Mouse (Mus musculus) embryonic facial prominence, embryonic 14.5 days (tissue): ENCODE data around the gene Ms4a4d. TPM values are rescaled to one million over a fixed set of nuclear protein-coding genes. Genes with fewer than 3 reads are reported as not detected.
"Not testable (repeated sequence)": the region's sequence is repeated elsewhere in the genome, so short reads cannot be mapped to it uniquely, and the experiment has no call there.

Source experiments
- ATAC-seq: fragments of 200-750 bp; cut with Nextera tagmentation; 2 replicates; pipeline ENCODE4 v1.8.0; 2017; ENCODE audit warnings: low read depth, moderate number of reproducible peaks, moderate TSS enrichment
- DNase-seq: peaks from one replicate; pipeline ENCODE4 v3.0.0-alpha.2; 2015; ENCODE audit warnings: low spot score
- H3K27ac ChIP-seq: fragments of 300-500 bp; sonication (generic); replicated peaks from 2 replicates; pipeline ENCODE4 v1.5.1; 2014; ENCODE audit warnings: low read depth, mild to moderate bottlenecking, low read length, moderate library complexity
- H3K27me3 ChIP-seq: fragments of 300-500 bp; sonication (generic); replicated peaks from 2 replicates; pipeline ENCODE4 v1.6.1; 2014; ENCODE audit warnings: low read length; ENCODE audit not compliant: control insufficient read depth, insufficient read depth
- H3K36me3 ChIP-seq: fragments of 300-500 bp; sonication (generic); 2 replicates; pipeline ENCODE4 v1.6.1; 2014; ENCODE audit warnings: low read length, mixed read lengths; ENCODE audit not compliant: control insufficient read depth, insufficient read depth
- H3K4me1 ChIP-seq: fragments of 300-500 bp; sonication (generic); 2 replicates; pipeline ENCODE4 v1.6.1; 2014; ENCODE audit warnings: antibody characterized with exemption, low read length; ENCODE audit not compliant: control insufficient read depth, insufficient read depth
- H3K4me2 ChIP-seq: fragments of 300-500 bp; sonication (generic); 2 replicates; pipeline ENCODE4 v1.6.1; 2014; ENCODE audit warnings: low read depth, mild to moderate bottlenecking, low read length, moderate library complexity, mixed read lengths
- H3K4me3 ChIP-seq: fragments of 300-500 bp; sonication (generic); 2 replicates; pipeline ENCODE4 v1.5.1; 2014; ENCODE audit warnings: low read depth, mild to moderate bottlenecking, low read length
- H3K9ac ChIP-seq: fragments of 300-500 bp; sonication (generic); 2 replicates; pipeline ENCODE4 v1.6.1; 2014; ENCODE audit warnings: low read depth, mild to moderate bottlenecking, low read length, moderate library complexity, mixed read lengths
- H3K9me3 ChIP-seq: fragments of 300-500 bp; sonication (generic); 2 replicates; pipeline ENCODE4 v1.6.1; 2016; ENCODE audit warnings: low read length; ENCODE audit not compliant: control insufficient read depth
- WGBS: fragments of 180-500 bp; shearing (Covaris S2); extraction: QIAGEN DNeasy Blood & Tissue Kit; methylation state at CpG from one replicate; pipeline ENCODE4 v1.1.7; 2014; 5-methylcytosine and 5-hydroxymethylcytosine counted together
- polyA plus RNA-seq: library from polyadenylated mRNA; unstranded; fragments of >200 nt; fragmentation: Nextera tagmentation; extraction: Ambion mirVana; gene quantifications from 2 replicates; pipeline ENCODE4 v1.2.1, GENCODE M21; 2014

Ms4a4d gene
- polyA plus RNA-seq, 1 experiment from 2014 or later: 1.1 TPM

DNA sequence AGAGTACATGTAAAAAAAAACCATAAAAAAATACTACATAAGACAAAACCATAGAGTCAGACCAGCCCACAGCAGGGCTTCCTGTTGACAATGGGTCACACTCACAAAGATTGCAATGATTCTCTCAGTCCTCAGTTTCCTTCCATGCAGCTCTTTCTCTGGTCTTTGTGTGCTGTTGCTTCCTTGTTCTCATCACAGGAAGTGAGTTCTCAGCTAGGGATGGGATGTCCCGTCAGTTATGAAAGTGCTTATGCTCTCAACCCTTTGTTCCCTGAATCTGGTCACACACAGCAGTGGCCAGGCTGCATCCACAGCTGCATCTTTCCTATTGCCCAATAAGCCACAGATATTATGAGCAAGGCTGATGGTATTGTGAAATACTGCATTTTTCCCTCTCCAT is 23.1 kb upstream of the Ms4a4d start:
- H3K4me3 ChIP-seq: no peak overlapping the region
- no peaks in the 10 kb centered on the region for H3K36me3 ChIP-seq
- H3K4me1 ChIP-seq: no peaks in the 10 kb centered on the region
- 55% methylated on average over 1 of the region's 1 CpGs for WGBS
- no peaks in the 10 kb centered on the region for H3K27me3 ChIP-seq
- no peak overlapping the region for H3K27ac ChIP-seq
- no peaks in the 10 kb centered on the region for H3K9me3 ChIP-seq
- H3K4me2 ChIP-seq: no peak overlapping the region
- ATAC-seq (no peak), DNase-seq (no peak)
- no peak overlapping the region for H3K9ac ChIP-seq

GRCm38 (mm10) chr19:11516246-11516645 is 20.4 kb upstream of the Ms4a4d start, which contains the start of gene Ms4a6b:
Gene Ms4a6b, plus strand, starts transcription at chr19:11516512.
- Histone ChIP-seq H3K4me2 (no peak within 1 kb of the TSS), H3K4me3 (no peak within 1 kb of the TSS), H3K4me1 (no peaks in the 10 kb centered on the region), H3K27ac (no peak within 1 kb of the TSS), H3K9ac (no peak within 1 kb of the TSS), H3K27me3 (no peaks in the 10 kb centered on the region), H3K9me3 (no peaks in the 10 kb centered on the region), H3K36me3 (no peaks in the 10 kb centered on the region)
- no peak for DNase-seq
- no peak for ATAC-seq

DNA sequence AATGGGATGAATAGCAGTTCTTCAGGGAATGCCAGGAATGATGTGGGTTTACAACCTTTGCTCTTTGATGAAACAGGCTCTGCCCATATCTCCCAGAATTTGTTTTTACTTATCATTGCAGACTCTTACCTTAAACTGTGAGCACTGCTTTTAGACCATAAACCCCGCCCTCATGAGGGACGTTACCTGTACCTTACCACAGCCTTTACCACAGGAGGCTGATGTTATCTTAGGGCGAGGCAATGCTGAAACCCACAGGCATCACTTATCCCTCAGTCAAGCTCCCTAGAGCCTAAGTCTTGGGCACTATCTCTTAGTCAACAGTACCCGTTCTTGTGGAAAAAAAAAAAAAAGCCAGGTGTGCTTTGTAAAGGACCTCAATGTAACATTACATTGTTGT is 19.8 kb upstream of the Ms4a4d start:
- Histone ChIP-seq H3K4me3 (no peak overlapping the region), H3K9ac (no peak overlapping the region), H3K36me3 (no peaks in the 10 kb centered on the region), H3K27ac (no peak overlapping the region), H3K4me2 (no peak overlapping the region), H3K9me3 (no peaks in the 10 kb centered on the region), H3K27me3 (no peaks in the 10 kb centered on the region), H3K4me1 (no peaks in the 10 kb centered on the region)
- DNase-seq (no peak), ATAC-seq (no peak)
- WGBS: 61% methylated on average over 4 of the region's 4 CpGs

- not testable (repeated sequence) for DNase-seq, H3K4me3 ChIP-seq, H3K27ac ChIP-seq, ATAC-seq, H3K4me2 ChIP-seq, H3K9ac ChIP-seq, H3K27me3 ChIP-seq, H3K4me1 ChIP-seq, H3K36me3 ChIP-seq, H3K9me3 ChIP-seq
- 37% methylated on average over 1 of the region's 1 CpGs for WGBS
Observed at GRCm38 (mm10) chr19:11517373-11517772, 19.2 kb upstream of the Ms4a4d start.

GRCm38 (mm10) chr19:11518356-11518755 is 18.2 kb upstream of the Ms4a4d start:
- H3K36me3 ChIP-seq, ATAC-seq, H3K27ac ChIP-seq, H3K9ac ChIP-seq, H3K4me2 ChIP-seq, H3K4me1 ChIP-seq, H3K4me3 ChIP-seq, DNase-seq, H3K27me3 ChIP-seq, H3K9me3 ChIP-seq: not testable (repeated sequence)
- WGBS: 63% methylated on average over 2 of the region's 2 CpGs

DNA sequence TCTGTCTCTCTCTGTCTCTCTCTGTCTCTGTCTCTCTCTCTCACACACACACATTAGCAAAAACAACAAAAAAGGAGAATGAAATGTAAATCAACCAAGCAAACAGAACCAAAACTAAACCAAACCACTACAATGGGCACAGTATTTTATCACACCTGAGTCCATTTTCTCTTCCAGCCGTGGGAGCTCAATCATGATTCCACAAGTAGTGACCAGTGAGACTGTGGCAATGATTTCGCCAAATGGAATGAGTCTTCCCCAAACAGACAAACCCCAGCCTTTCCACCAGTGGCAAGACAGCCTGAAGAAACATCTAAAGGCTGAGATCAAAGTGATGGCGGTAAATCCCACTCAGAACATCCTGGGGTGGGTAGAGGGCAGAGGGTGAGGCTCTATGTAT is 16.5 kb upstream of the Ms4a4d start:
- Histone ChIP-seq H3K9me3 (no peaks in the 10 kb centered on the region), H3K4me3 (no peak overlapping the region), H3K4me1 (no peaks in the 10 kb centered on the region), H3K27ac (no peak overlapping the region), H3K27me3 (no peaks in the 10 kb centered on the region), H3K36me3 (no peaks in the 10 kb centered on the region), H3K4me2 (no peak overlapping the region), H3K9ac (no peak overlapping the region)
- 83% methylated on average over 3 of the region's 3 CpGs for WGBS
- DNase-seq (no peak), ATAC-seq (no peak)

DNA sequence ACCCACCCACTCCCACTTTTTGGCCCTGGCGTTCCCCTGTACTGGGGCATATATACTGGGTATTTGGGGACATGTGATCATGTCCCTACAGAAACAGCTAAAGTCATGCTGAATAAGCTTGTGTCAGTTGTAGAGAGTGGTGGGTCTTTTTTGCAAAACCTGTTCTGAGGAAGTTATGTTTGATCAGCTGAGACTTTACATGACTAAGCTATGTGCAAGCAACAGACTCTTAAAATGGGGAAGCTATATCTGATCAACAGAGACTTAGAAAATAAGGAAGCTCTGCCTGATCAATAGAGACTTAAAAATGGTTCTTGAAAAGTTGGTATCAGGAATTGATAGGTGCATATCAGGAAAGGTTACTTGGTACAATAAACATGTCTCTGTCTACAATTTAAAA is 3.2 kb upstream of the Ms4a4d start:
- Histone ChIP-seq H3K4me3 (no peak overlapping the region), H3K36me3 (no peaks in the 10 kb centered on the region), H3K4me1 (no peaks in the 10 kb centered on the region), H3K27ac (no peak overlapping the region), H3K4me2 (no peak overlapping the region), H3K9ac (no peak overlapping the region), H3K27me3 (no peaks in the 10 kb centered on the region), H3K9me3 (no peaks in the 10 kb centered on the region)
- 80% methylated on average over 1 of the region's 1 CpGs for WGBS
- DNase-seq (no peak), ATAC-seq (no peak)

DNA sequence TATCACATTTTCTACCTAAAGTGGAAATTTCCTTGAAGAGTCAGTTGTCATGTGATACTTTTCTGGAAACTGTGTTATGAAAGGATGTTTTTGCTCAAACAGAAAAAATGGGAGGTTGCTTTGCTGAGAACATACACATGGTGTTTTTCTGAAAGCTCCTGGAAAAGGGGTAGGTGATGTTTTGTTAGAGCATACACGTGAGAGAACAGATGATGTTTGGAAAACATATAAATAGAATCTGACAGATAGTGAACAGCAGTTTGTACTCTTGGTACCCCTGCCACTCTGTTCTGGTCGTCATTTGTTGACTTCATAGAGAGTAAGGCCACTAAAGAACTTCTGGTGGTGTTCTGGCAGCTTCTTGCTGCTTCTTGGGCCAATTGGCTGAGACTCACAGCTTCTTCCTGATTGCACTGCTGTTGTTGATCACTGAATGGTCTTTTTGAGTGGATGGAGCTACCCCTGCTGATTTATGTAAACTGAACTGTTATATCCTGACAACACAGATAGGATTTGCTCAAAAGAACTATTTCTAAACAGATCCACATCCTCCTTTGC is 2.6 kb upstream of the Ms4a4d start:
- Histone ChIP-seq H3K36me3 (no peaks in the 10 kb centered on the region), H3K9ac (no peak overlapping the region), H3K27ac (no peak overlapping the region), H3K4me3 (no peak overlapping the region), H3K27me3 (no peaks in the 10 kb centered on the region), H3K9me3 (no peaks in the 10 kb centered on the region), H3K4me1 (no peaks in the 10 kb centered on the region), H3K4me2 (no peak overlapping the region)
- no peak for DNase-seq
- no peak for ATAC-seq
- 46% methylated on average over 2 of the region's 2 CpGs for WGBS

DNA sequence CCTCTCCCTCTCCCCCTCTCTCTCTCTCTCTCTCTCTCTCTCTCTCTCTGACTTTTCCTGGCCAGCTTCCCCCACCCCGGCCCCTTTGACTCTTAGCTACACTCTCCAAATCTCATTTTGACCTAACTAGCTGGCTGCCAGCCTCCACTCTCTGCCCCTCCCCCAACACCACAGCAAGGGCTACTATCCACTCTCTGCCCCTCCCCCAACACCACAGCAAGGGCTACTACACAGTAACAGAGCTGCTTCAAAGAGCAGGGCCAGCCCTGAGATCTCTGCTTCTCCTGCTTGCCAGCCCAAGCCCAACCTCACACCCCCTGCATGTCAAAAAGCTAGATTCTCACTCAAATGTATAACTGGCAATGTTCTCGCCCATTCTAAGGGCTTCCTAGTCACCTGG is 735 bp downstream of the Ms4a4d start:
- Histone ChIP-seq H3K27me3 (no peaks in the 10 kb centered on the region), H3K9me3 (no peaks in the 10 kb centered on the region), H3K4me2 (no peak overlapping the region), H3K27ac (no peak overlapping the region), H3K36me3 (no peaks in the 10 kb centered on the region), H3K9ac (no peak overlapping the region), H3K4me1 (no peaks in the 10 kb centered on the region), H3K4me3 (no peak overlapping the region)
- no peak for ATAC-seq
- no peak for DNase-seq
- WGBS: 16% methylated on average over 2 of the region's 2 CpGs
